Mouse (Mus musculus): ENCODE results near the gene Rpl3.

Gene Rpl3

GRCm38 (mm10) chr15:80119076-80119475 lies 27.4 kb upstream of the Rpl3 start:
- TF ChIP-seq NANOG (IDR thresholded peaks at IDR 0.05; ENCODE audit: borderline replicate concordance, low read length) (no peak), CTCF (conservative IDR thresholded peaks at IDR 0.05; ENCODE audit: low read length) (no peak), POU5F1 (IDR thresholded peaks at IDR 0.05; ENCODE audit: borderline replicate concordance, low read length) (no peak)
- no peaks in the 10 kb centered on the region for H3K9me3 ChIP-seq (ENCODE audit: low read length)
- H3K4me3 ChIP-seq (replicated peaks; ENCODE audit: low read length): no peak overlapping the region
- H3K36me3 ChIP-seq (ENCODE audit: insufficient read depth, low read length): peaks cover 8% of the 10 kb centered on the region
- H3K4me1 ChIP-seq (replicated peaks; ENCODE audit: low read depth, low read length): peaks cover 50% of the 10 kb centered on the region
- no peaks in the 10 kb centered on the region for H3K27me3 ChIP-seq (ENCODE audit: insufficient read depth, low read length)

GRCm38 (mm10) chr15:80117154-80117553 lies 25.5 kb upstream of the Rpl3 start:
- Histone ChIP-seq H3K9me3 (ENCODE audit: low read length) (no peaks in the 10 kb centered on the region), H3K27me3 (ENCODE audit: insufficient read depth, low read length) (no peaks in the 10 kb centered on the region), H3K4me3 (replicated peaks; ENCODE audit: low read length) (peak overlapping the region; percentile 80), H3K4me1 (replicated peaks; ENCODE audit: low read depth, low read length) (peaks cover 60% of the 10 kb centered on the region), H3K36me3 (ENCODE audit: insufficient read depth, low read length) (peaks cover 26% of the 10 kb centered on the region)
- TF ChIP-seq NANOG (IDR thresholded peaks at IDR 0.05; ENCODE audit: borderline replicate concordance, low read length) (no peak), POU5F1 (IDR thresholded peaks at IDR 0.05; ENCODE audit: borderline replicate concordance, low read length) (no peak)

- Histone ChIP-seq H3K4me1 (replicated peaks; ENCODE audit: low read depth, low read length) (peaks cover 70% of the 10 kb centered on the region), H3K9me3 (ENCODE audit: low read length) (no peaks in the 10 kb centered on the region), H3K4me3 (replicated peaks; ENCODE audit: low read length) (peak overlapping the region; percentile 80), H3K36me3 (ENCODE audit: insufficient read depth, low read length) (peaks cover 37% of the 10 kb centered on the region), H3K27me3 (ENCODE audit: insufficient read depth, low read length) (no peaks in the 10 kb centered on the region)
- no peak for TF ChIP-seq CTCF (conservative IDR thresholded peaks at IDR 0.05; ENCODE audit: low read length)
- peak; percentile 85 for TF ChIP-seq NANOG (IDR thresholded peaks at IDR 0.05; ENCODE audit: borderline replicate concordance, low read length)
- TF ChIP-seq POU5F1 (IDR thresholded peaks at IDR 0.05; ENCODE audit: borderline replicate concordance, low read length): no peak
These were observed 24.5 kb upstream of the Rpl3 start for GRCm38 (mm10) chr15:80115866-80116794.

- TF ChIP-seq CTCF (conservative IDR thresholded peaks at IDR 0.05; ENCODE audit: low read length): no peak
- TF ChIP-seq POU5F1 (IDR thresholded peaks at IDR 0.05; ENCODE audit: borderline replicate concordance, low read length): no peak
- no peak for TF ChIP-seq NANOG (IDR thresholded peaks at IDR 0.05; ENCODE audit: borderline replicate concordance, low read length)
- Histone ChIP-seq H3K4me1 (replicated peaks; ENCODE audit: low read depth, low read length) (peaks cover 79% of the 10 kb centered on the region), H3K9me3 (ENCODE audit: low read length) (no peaks in the 10 kb centered on the region), H3K36me3 (ENCODE audit: insufficient read depth, low read length) (peaks cover 45% of the 10 kb centered on the region), H3K27me3 (ENCODE audit: insufficient read depth, low read length) (no peaks in the 10 kb centered on the region), H3K4me3 (replicated peaks; ENCODE audit: low read length) (peak overlapping the region; percentile 80)
These were observed 23.6 kb upstream of the Rpl3 start for GRCm38 (mm10) chr15:80115256-80115655.

GRCm38 (mm10) chr15:80114414-80114813 lies 22.7 kb upstream of the Rpl3 start:
- no peaks in the 10 kb centered on the region for H3K9me3 ChIP-seq (ENCODE audit: low read length)
- H3K4me3 ChIP-seq (replicated peaks; ENCODE audit: low read length): 0 out of 2 replicates have a peak overlapping the region, but pooled peaks have one; percentile 80
- peaks cover 80% of the 10 kb centered on the region for H3K4me1 ChIP-seq (replicated peaks; ENCODE audit: low read depth, low read length)
- no peaks in the 10 kb centered on the region for H3K27me3 ChIP-seq (ENCODE audit: insufficient read depth, low read length)
- TF ChIP-seq CTCF (conservative IDR thresholded peaks at IDR 0.05; ENCODE audit: low read length) (no peak), POU5F1 (IDR thresholded peaks at IDR 0.05; ENCODE audit: borderline replicate concordance, low read length) (no peak), NANOG (IDR thresholded peaks at IDR 0.05; ENCODE audit: borderline replicate concordance, low read length) (no peak)
- H3K36me3 ChIP-seq (ENCODE audit: insufficient read depth, low read length): peaks cover 49% of the 10 kb centered on the region

GRCm38 (mm10) chr15:80112499-80112898 lies 20.8 kb upstream of the Rpl3 start:
- Histone ChIP-seq H3K36me3 (ENCODE audit: insufficient read depth, low read length) (peaks cover 60% of the 10 kb centered on the region), H3K4me1 (replicated peaks; ENCODE audit: low read depth, low read length) (peaks cover 80% of the 10 kb centered on the region), H3K27me3 (ENCODE audit: insufficient read depth, low read length) (no peaks in the 10 kb centered on the region), H3K9me3 (ENCODE audit: low read length) (no peaks in the 10 kb centered on the region), H3K4me3 (replicated peaks; ENCODE audit: low read length) (no peak overlapping the region)
- TF ChIP-seq NANOG (IDR thresholded peaks at IDR 0.05; ENCODE audit: borderline replicate concordance, low read length) (no peak), CTCF (conservative IDR thresholded peaks at IDR 0.05; ENCODE audit: low read length) (peak; percentile 64)

GRCm38 (mm10) chr15:80111436-80111835 lies 19.8 kb upstream of the Rpl3 start:
- TF ChIP-seq CTCF (conservative IDR thresholded peaks at IDR 0.05; ENCODE audit: low read length) (no peak), NANOG (IDR thresholded peaks at IDR 0.05; ENCODE audit: borderline replicate concordance, low read length) (no peak), POU5F1 (IDR thresholded peaks at IDR 0.05; ENCODE audit: borderline replicate concordance, low read length) (no peak)
- Histone ChIP-seq H3K4me1 (replicated peaks; ENCODE audit: low read depth, low read length) (peaks cover 80% of the 10 kb centered on the region), H3K27me3 (ENCODE audit: insufficient read depth, low read length) (no peaks in the 10 kb centered on the region)

GRCm38 (mm10) chr15:80107575-80107974 lies 15.9 kb upstream of the Rpl3 start:
- H3K36me3 ChIP-seq (ENCODE audit: insufficient read depth, low read length): peaks cover 53% of the 10 kb centered on the region
- no peaks in the 10 kb centered on the region for H3K9me3 ChIP-seq (ENCODE audit: low read length)
- H3K27me3 ChIP-seq (ENCODE audit: insufficient read depth, low read length): no peaks in the 10 kb centered on the region
- TF ChIP-seq NANOG (IDR thresholded peaks at IDR 0.05; ENCODE audit: borderline replicate concordance, low read length) (no peak), CTCF (conservative IDR thresholded peaks at IDR 0.05; ENCODE audit: low read length) (peak; percentile 82), POU5F1 (IDR thresholded peaks at IDR 0.05; ENCODE audit: borderline replicate concordance, low read length) (no peak)
- 0 out of 2 replicates have a peak overlapping the region, but pooled peaks have one; percentile 5 for H3K4me3 ChIP-seq (replicated peaks; ENCODE audit: low read length)
- peaks cover 81% of the 10 kb centered on the region for H3K4me1 ChIP-seq (replicated peaks; ENCODE audit: low read depth, low read length)

More at GRCm38 (mm10) chr15:80111436-80111835, 19.8 kb upstream of the Rpl3 start:
- Histone ChIP-seq H3K4me3 (replicated peaks; ENCODE audit: low read length) (no peak overlapping the region), H3K9me3 (ENCODE audit: low read length) (no peaks in the 10 kb centered on the region), H3K36me3 (ENCODE audit: insufficient read depth, low read length) (peaks cover 67% of the 10 kb centered on the region)
